Mouse (Mus musculus): ENCODE data around the gene Ext2. TPM values are rescaled to one million over a fixed set of nuclear protein-coding genes. Genes with fewer than 3 reads are reported as not detected.

Gene Ext2
- polyA plus RNA-seq, 1 experiment from 2014 or later: 112 TPM

GRCm38 (mm10) chr2:93644731-93645130 is 177.6 kb downstream of the Ext2 start:
- Histone ChIP-seq H3K9ac (peak overlapping the region; percentile 99), H3K36me3 (no peaks in the 10 kb centered on the region), H3K4me1 (peaks cover 42% of the 10 kb centered on the region), H3K4me3 (peak overlapping the region; percentile 70), H3K27ac (peak overlapping the region; percentile 100), H3K27me3 (peaks cover 51% of the 10 kb centered on the region), H3K4me2 (replicated peaks) (peak overlapping the region; percentile 67), H3K9me3 (no peaks in the 10 kb centered on the region)
- 16% methylated on average over 6 of the region's 6 CpGs for WGBS
- no peak for ATAC-seq (ENCODE audit: insufficient number of reproducible peaks, insufficient read depth, low FRiP score, low TSS enrichment)

- peak overlapping the region; percentile 99 for H3K9ac ChIP-seq
- WGBS: 15% methylated on average over 4 of the region's 4 CpGs
- H3K4me3 ChIP-seq: peak overlapping the region; percentile 70
- no peaks in the 10 kb centered on the region for H3K9me3 ChIP-seq
- peaks cover 52% of the 10 kb centered on the region for H3K27me3 ChIP-seq
- H3K4me2 ChIP-seq (replicated peaks): peak overlapping the region; percentile 67
- H3K27ac ChIP-seq: peak overlapping the region; percentile 100
- no peak for ATAC-seq (ENCODE audit: insufficient number of reproducible peaks, insufficient read depth, low FRiP score, low TSS enrichment)
- H3K36me3 ChIP-seq: no peaks in the 10 kb centered on the region
- H3K4me1 ChIP-seq: peaks cover 42% of the 10 kb centered on the region
Measured at GRCm38 (mm10) chr2:93644234-93644633, 178.1 kb downstream of the Ext2 start.

GRCm38 (mm10) chr2:93643403-93643780 is 179.0 kb downstream of the Ext2 start:
- H3K9ac ChIP-seq: peak overlapping the region; percentile 99
- H3K4me2 ChIP-seq (replicated peaks): peak overlapping the region; percentile 67
- peak overlapping the region; percentile 100 for H3K27ac ChIP-seq
- H3K9me3 ChIP-seq: no peaks in the 10 kb centered on the region
- H3K27me3 ChIP-seq: peaks cover 57% of the 10 kb centered on the region
- ATAC-seq (ENCODE audit: insufficient number of reproducible peaks, insufficient read depth, low FRiP score, low TSS enrichment): no peak
- H3K4me3 ChIP-seq: peak overlapping the region; percentile 70
- WGBS: 2% methylated on average over 28 of the region's 28 CpGs
- no peaks in the 10 kb centered on the region for H3K36me3 ChIP-seq
- peaks cover 35% of the 10 kb centered on the region for H3K4me1 ChIP-seq

- 91% methylated on average over 4 of the region's 4 CpGs for WGBS
- Histone ChIP-seq H3K36me3 (no peaks in the 10 kb centered on the region), H3K4me3 (no peak overlapping the region), H3K27me3 (peaks cover 34% of the 10 kb centered on the region), H3K9me3 (no peaks in the 10 kb centered on the region), H3K4me1 (peaks cover 20% of the 10 kb centered on the region), H3K4me2 (replicated peaks) (no peak overlapping the region), H3K27ac (no peak overlapping the region), H3K9ac (no peak overlapping the region)
- ATAC-seq (ENCODE audit: insufficient number of reproducible peaks, insufficient read depth, low FRiP score, low TSS enrichment): no peak
Measured at GRCm38 (mm10) chr2:93634609-93635008, 187.8 kb downstream of the Ext2 start.

- Histone ChIP-seq H3K9ac (no peak overlapping the region), H3K4me3 (no peak overlapping the region), H3K4me1 (peaks cover 8% of the 10 kb centered on the region; the same call in 1 of the 2 replicates), H3K4me2 (replicated peaks) (no peak overlapping the region), H3K27me3 (no peaks in the 10 kb centered on the region), H3K36me3 (no peaks in the 10 kb centered on the region), H3K9me3 (no peaks in the 10 kb centered on the region), H3K27ac (no peak overlapping the region)
- no peak for ATAC-seq (ENCODE audit: insufficient number of reproducible peaks, insufficient read depth, low FRiP score, low TSS enrichment)
- WGBS: 48% methylated on average over 13 of the region's 13 CpGs
Measured at GRCm38 (mm10) chr2:93624665-93625408, 197.5 kb downstream of the Ext2 start.

GRCm38 (mm10) chr2:93619208-93619849 is 203.0 kb downstream of the Ext2 start:
- Histone ChIP-seq H3K36me3 (no peaks in the 10 kb centered on the region), H3K4me2 (replicated peaks) (peak overlapping the region; percentile 24), H3K27ac (peak overlapping the region; percentile 71), H3K9me3 (no peaks in the 10 kb centered on the region), H3K27me3 (no peaks in the 10 kb centered on the region), H3K4me1 (peaks cover 33% of the 10 kb centered on the region), H3K4me3 (no peak overlapping the region), H3K9ac (no peak overlapping the region)
- no peak for ATAC-seq (ENCODE audit: insufficient number of reproducible peaks, insufficient read depth, low FRiP score, low TSS enrichment)
- 34% methylated on average over 5 of the region's 5 CpGs for WGBS

GRCm38 (mm10) chr2:93618447-93619199 is 203.7 kb downstream of the Ext2 start:
- peaks cover 40% of the 10 kb centered on the region for H3K4me1 ChIP-seq
- H3K4me2 ChIP-seq (replicated peaks): peak overlapping the region; percentile 24
- ATAC-seq (ENCODE audit: insufficient number of reproducible peaks, insufficient read depth, low FRiP score, low TSS enrichment): no peak
- no peaks in the 10 kb centered on the region for H3K27me3 ChIP-seq
- peak overlapping the region; percentile 71; the same call in 1 of the 2 replicates for H3K27ac ChIP-seq
- no peak overlapping the region for H3K9ac ChIP-seq
- H3K36me3 ChIP-seq: no peaks in the 10 kb centered on the region
- H3K9me3 ChIP-seq: no peaks in the 10 kb centered on the region
- no peak overlapping the region for H3K4me3 ChIP-seq
- WGBS: 13% methylated on average over 19 of the region's 19 CpGs

GRCm38 (mm10) chr2:93615845-93616689 is 206.3 kb downstream of the Ext2 start:
- Histone ChIP-seq H3K9ac (no peak overlapping the region), H3K4me1 (peaks cover 50% of the 10 kb centered on the region), H3K4me3 (peak overlapping the region; percentile 9; the same call in 1 of the 2 replicates), H3K4me2 (replicated peaks) (peak overlapping the region; percentile 32), H3K27me3 (no peaks in the 10 kb centered on the region), H3K9me3 (no peaks in the 10 kb centered on the region), H3K27ac (peak overlapping the region; percentile 85), H3K36me3 (no peaks in the 10 kb centered on the region)
- ATAC-seq (ENCODE audit: insufficient number of reproducible peaks, insufficient read depth, low FRiP score, low TSS enrichment): no peak
- 31% methylated on average over 27 of the region's 27 CpGs for WGBS

GRCm38 (mm10) chr2:93613020-93613419 is 209.3 kb downstream of the Ext2 start:
- Histone ChIP-seq H3K4me1 (peaks cover 38% of the 10 kb centered on the region), H3K4me3 (no peak overlapping the region), H3K9ac (no peak overlapping the region), H3K27me3 (no peaks in the 10 kb centered on the region), H3K9me3 (no peaks in the 10 kb centered on the region), H3K27ac (no peak overlapping the region), H3K36me3 (no peaks in the 10 kb centered on the region), H3K4me2 (replicated peaks) (no peak overlapping the region)
- no peak for ATAC-seq (ENCODE audit: insufficient number of reproducible peaks, insufficient read depth, low FRiP score, low TSS enrichment)
- WGBS: 85% methylated on average over 7 of the region's 7 CpGs

All from embryonic facial prominence, embryonic 12.5 days (tissue).